Mouse (Mus musculus) granulocyte monocyte progenitor cell, adult 5-6 weeks (primary cell): ENCODE results near the gene Id3. TPM values are rescaled to one million over a fixed set of nuclear protein-coding genes. Genes with fewer than 3 reads are reported as not detected.

Experiments
- ATAC-seq: replicated peaks from 2 replicates; pipeline ENCODE4 v1.8.0; 2016; ENCODE audit warnings: mild to moderate bottlenecking, moderate TSS enrichment, inconsistent platforms; ENCODE audit not compliant: poor library complexity, severe bottlenecking
- total RNA-seq, 2 experiments: library from RNA; stranded (forward) in 1 of 2; stranded (reverse) in 1 of 2; fragments of 200-712, 200-1000 nt in 1 of 2; fragments of >200 nt in 1 of 2; fragmentation: Nextera tagmentation in 1 of 2; gene quantifications; 2 replicates each; pipeline ENCODE4 v1.2.3; 2014 to 2017

Gene Id3
- total RNA-seq, 2 experiments from 2014 or later = not detected

DNA sequence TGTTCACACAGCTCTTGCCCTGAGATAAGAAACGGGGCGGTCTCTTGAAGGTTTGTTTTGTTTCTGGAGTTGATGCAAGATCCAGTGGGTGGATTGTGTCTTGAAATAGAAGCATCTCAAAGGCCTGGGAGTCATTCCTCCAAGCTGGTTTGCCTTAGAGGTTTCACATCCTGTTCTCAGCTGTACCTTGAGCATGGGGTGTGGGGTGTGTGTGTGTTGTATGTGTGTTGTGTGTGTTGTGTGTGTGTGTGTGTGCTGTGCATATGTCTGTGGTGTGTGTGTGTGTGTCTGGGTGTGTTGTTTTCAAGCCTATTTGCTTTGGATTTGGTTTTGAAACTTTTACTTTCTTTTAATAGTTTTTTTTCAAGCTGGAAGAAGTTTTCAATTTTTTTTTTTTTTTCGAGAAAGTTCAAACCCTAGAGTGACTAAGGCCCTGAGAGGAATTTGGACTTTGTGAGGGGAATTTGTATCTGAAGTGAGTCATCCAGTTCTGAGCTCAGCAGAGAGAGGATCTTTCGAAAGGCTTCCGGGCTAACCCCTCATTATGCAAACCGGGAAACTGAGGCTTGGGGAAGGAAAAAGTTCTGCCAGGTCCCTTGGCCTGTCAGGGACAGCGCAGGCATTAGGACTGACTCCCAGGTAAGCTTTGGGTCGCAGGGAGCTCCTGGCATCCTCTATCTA is 20.0 kb upstream of the Id3 start:
- peak; percentile 70 for ATAC-seq

DNA sequence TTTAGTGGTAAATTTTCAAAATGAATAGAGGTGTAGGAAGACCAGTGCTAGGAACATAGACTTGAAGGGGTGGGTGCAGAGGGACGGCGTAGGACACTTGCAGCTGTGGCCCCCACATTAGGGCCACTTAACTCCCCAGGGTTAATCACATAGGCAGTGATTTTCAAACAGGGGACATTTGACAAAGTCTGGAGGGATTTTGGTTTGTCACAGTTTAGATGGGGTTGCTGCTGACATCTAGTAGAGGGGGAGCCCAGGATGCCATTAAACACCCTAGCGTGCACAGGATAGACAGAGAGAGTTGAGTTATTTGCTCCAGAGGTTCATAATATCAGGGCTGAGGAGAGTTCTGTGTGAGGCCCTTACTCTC is 19.5 kb upstream of the Id3 start:
- no peak for ATAC-seq

DNA sequence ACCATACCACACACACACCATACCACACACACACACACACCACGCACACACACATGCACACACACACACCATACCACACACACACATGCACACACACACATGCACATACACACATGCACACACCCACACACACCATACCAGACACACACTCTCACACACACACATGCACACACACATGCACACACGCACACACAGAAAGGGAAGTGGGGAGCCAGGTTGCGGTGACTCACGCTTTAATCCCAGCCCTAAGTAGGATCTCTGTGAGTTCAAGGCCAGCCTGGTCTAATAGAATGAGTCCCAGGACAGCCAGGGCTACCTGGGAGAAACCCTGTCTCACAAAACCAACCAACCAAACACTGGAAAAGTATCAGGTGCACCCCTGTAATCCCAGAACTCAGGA is 18.7 kb upstream of the Id3 start:
- no peak for ATAC-seq

DNA sequence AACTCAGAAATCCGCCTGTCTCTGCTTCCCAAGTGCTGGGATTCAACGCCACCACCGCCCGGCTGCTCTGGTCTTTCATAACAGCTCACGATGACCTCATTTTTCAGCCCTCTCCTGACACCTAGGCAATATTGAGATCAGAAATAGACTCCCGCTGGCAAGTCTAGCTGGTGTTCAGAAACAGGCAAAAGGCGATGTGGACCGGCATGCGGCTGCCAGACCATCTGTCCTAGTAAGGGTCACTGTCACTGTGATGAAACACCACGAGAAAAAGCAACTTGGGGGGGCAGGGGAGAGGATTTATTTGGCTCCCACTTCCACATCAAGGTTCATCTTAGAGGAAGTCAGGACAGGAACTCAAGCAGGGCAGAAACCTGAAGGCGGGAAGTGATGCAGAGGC is 17.8 kb upstream of the Id3 start:
- ATAC-seq = no peak; the same call in 1 of the 2 replicates

DNA sequence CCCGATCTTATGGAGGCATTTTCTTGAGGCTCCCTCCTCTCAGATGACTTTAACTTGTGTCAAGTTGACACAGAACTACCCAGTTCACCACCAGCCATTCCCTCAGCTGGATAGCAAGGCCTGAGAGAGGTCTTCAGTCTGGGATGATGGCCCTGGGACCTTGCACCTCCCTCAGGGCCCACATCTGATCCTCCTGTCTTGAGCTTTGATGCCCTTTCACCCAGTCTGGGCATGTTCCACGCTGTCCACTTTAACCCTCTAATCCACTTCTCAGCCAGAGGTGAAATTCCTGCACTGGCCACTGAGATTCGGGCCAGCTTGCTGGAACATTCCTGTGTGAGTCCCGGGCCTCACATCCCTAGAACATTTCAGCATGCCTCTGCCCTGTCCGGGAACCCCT is 17.3 kb upstream of the Id3 start:
- no peak for ATAC-seq

DNA sequence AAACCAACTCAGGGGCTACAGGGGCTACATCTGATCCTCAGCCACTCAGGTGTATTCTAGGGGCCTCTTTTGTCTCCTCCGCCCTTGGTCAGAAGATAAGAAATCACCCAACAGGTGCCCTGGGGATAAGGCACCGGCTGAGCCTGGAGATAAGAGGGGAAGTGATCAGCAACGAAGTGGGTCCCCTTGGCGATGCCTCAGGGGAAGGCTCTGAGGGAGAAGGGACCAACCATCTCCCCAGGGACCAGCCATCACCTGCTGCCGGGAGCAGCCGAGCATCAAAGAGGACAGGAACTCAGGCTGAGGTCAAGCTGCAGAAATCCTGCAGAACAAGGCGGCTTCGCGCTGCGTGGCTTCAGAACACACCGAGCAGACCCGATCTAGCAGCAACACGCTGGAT is 15.6 kb upstream of the Id3 start:
- ATAC-seq = no peak

DNA sequence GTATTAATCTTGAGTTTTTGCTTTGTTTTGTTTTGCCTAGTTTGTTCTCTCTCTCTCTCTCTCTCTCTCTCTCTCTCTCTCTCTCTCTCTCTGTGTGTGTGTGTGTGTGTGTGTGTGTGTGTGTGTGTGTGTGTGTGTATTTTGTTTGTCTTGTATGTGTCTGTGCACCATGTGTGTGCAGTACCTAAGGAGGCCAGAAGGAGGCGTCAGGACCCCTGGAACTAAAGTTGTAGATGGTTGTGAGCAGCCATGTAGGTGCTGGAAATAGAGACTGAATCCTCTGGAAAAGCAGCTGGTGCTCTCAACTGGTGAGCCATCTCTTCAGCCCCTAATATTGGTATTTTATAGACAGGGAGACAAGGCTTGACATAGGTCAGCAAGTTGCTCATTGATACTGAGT is 13.5 kb upstream of the Id3 start:
- ATAC-seq = no peak

DNA sequence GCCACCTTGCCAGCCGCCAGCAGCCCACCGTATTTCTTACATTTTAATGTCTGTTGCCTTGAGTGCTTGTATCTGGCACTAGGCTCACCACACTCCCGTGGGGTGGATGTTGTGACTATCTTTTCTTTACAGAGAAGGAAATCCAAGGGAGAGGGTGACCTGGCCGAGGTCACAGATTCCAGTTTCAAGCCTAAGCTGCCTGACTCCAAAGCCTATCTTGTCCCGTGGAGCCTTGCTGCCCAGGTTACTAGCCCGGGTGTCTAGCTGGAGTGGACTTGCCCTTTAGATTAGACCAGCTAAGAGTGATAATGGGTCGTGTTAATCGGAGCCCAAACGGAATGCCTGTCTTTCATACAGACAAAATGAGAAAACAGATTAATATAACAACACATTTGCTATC is 9.5 kb upstream of the Id3 start:
- no peak for ATAC-seq

DNA sequence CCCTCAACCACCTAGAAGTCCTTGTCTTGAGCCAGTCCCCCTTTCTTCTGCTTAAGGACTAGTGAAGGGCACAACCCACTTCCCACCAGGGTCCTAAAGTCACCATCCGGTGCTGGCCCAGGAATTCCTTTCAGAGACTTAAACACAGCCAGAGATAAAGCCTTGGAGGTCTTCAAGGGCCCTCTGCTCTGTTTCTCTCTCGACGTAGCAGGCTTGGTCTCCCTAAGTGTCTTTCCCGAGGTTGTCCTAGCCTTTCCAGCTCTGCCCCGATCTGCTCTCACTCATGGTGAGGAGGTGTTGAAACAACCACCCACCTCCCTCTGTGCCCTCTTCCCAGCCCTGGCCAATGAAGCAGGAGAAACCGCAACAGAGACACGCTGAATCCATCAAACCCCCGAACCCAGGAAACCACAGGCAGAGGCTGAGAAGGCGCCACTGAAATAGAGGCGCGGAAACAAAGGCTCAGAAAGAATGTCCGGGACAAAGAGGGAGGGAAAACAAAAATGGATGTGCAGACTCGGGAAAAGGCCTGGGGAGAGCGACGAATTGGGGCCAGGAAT is 8.8 kb upstream of the Id3 start:
- no peak; the same call in 1 of the 2 replicates for ATAC-seq

DNA sequence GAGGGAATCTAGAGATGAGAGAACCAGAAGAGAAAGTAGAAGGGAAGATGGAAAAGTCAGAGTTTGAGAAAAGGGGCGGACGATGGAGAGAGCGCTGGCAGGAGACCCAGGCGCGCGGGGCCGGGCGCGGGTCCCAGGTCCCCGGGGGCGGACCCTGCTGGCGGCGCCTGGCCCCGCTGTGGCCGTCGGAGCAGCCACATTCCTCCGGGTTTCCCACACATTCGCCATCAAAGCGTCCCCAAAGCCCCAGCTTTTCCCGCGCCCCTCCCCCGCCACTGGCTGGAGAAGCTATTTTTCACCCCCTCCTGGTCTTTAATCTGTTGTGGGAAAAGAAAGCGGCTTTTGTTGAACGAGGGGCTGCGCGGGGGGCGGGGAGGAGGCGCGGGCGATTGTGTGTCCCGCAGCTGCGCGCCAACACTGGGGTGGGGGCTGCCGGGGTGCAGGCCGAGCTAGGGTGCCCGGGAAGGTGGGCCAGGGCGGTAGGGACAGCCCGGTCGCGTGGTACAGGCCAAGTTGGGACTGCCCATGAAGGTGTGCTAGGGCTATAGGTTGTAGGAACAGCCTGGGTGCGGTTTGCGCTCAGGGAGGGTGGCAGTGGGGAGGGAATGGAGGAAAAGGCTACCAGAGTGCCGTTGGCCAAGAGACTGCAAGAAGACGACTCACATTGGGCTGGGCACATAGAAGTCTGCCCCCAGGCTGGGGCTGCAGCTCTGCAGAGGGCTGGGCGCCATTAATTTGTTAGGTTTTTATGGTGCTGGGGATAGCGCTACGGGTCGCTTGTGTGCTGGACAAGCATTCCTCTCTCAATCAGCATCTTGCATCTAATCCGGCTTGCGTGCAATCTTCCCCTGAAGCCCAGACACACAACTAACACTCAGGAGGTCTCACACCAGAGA is 8.1 kb upstream of the Id3 start:
- no peak for ATAC-seq

DNA sequence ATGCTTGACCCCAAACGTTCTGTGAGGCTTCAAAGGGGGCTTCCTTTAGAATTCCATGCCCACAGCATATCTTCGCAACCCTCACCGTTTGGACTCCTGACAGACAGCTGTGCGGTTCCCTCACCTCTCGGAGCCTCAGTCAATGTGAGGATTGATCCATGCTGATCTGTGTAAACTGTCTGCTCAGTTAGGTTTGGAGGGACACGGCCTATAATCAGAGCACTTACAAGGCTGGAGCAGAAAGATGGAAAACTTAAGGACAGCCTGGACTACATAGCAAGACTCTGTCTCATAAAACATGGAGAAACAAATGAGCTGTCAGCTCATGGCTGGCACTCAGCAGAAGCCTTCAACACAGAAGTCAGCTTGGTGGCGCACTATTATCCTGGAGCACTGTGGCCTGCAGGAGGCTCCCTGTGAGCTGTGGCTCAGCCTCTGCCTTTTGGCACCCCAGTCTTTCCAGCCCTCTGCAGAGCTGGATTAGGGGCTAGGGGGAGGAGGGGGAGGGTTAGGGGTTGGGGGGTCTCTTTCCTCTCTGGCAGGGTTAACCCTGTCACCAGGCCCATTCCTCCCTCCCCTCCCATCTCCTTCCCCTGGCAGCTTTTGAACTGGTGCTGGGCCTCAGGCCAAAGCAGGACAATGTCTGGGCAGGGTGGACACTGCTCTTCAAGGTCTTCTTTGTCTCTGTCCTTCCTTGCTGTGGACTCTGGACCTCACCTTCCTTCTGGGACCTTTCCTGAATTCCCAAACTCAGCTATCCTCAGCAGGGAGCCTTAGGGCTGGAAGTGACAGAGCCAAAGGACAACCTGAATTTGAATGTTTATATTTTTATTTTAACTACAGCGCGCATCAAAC is 7.2 kb upstream of the Id3 start:
- no peak for ATAC-seq

DNA sequence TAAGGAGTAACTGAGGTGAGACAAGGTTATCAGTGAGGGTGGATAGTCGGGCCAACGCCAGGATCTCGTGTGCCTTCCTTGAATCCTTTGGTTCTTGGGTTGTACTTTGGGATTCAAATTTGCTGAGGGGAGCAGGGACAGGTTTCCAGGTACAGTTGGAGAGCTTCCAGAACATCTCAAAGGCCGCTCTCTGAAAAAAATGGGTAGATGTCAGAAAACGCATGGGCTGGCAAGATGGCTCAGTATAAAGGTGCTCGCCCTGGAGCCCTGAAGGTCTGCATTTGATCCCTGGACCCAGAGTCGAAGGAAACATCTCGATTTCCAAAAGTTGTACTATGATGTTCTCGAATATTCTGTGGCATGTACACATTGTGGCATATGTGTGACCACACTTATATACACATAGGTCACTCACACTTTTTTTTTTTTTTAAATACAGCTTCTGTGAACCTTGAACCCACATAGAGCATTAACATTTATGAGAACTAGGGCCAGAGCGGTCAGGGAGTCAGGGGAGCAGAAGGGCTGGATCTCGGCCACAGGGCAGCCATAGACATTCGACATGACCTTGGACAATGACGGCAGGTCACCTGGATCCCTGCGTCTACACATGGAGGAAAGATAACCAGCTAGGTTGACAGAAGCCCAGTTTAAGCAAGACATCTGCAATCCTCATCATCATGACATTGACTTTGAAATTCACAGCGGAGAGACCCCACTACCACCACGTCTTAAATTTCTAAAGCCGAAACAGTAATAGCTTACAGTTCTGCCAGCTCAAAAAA is 3.8 kb upstream of the Id3 start:
- no peak for ATAC-seq

DNA sequence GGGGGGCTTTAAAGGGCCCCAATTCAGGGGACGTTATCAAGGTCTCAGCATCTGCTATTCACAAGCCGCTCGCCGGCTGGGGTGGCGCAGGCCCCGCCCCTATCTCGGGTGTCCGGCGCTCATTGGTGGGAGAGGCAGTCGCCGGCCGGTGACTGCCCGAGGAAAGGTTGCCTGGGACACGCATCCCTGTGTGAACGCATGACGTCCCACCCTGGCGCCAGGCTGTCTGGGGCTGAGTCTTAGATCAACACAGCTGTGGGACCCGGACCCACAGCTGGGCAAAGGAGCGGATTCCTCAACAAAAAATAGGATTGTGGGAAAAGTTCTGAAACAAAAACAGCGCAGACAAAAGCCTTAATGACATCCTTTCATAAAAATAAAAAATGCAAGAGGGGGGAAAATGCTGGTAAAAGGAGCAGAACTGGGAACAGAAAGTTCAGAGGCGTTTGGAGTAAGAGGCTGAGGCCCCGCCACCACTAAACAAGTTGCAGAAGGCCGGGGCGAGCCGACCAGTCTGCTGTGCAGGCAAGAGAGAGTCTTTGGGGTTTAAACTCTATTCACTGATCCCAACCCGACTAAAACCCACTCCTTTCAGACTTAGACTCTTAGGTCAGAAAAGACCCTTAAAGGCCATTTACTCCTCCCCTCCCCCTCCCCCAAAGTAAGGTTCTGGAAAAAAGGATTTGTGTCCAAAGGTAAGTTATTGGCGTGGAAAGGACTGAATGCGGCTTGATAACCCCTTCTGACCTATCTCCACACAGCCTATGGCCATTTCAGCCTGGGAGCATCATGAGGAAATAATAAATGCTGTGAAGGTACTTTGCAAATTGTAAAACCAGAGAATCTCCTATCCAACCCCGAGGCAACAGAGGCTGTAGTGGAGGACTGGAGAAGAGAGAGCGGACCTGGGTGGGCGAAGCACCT is 2.7 kb upstream of the Id3 start:
- ATAC-seq = peak; percentile 83

DNA sequence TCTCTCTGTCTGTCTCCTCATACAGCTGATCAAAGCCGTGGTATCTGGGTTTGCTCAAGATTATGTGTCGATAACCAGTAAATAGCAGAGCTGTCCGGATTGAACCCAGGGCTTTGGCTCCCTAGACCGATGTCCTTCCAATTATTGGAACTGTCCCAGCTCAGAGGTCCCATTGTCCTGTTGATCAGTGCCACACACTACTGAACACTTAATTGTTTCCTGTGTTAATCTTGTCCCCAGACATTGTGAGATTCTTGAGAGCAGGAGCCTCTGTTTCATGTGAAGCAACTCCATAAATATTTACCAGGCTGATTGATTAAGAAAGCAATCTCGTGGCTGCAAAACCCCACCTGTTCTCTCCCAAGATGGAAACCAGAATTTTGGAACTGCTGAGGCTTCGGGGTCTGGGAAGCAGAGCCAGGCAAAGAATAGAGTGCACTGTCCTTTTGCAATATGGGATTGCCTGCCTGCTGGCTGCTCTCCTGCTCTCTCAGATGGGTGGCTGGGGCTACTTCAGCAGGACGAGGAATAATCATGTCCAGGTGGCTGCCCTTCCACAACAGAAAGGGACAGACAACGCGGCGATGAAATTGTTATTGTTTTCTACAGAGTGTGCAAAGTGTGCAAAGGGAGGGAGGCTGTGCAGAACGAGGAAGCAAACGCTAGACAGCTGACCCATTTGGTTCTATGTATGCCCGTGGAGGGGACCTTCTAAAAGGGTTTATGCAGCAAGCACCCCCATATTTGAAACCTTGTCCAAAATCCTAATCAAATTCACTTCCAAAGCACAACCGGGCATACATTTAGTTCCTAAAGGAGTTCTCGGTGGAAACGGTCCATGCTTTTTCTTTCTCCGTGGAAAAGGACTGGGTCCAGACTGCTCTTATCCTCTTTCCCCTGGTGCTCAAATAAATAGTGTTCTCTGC is 767 bp upstream of the Id3 start:
- no peak for ATAC-seq

DNA sequence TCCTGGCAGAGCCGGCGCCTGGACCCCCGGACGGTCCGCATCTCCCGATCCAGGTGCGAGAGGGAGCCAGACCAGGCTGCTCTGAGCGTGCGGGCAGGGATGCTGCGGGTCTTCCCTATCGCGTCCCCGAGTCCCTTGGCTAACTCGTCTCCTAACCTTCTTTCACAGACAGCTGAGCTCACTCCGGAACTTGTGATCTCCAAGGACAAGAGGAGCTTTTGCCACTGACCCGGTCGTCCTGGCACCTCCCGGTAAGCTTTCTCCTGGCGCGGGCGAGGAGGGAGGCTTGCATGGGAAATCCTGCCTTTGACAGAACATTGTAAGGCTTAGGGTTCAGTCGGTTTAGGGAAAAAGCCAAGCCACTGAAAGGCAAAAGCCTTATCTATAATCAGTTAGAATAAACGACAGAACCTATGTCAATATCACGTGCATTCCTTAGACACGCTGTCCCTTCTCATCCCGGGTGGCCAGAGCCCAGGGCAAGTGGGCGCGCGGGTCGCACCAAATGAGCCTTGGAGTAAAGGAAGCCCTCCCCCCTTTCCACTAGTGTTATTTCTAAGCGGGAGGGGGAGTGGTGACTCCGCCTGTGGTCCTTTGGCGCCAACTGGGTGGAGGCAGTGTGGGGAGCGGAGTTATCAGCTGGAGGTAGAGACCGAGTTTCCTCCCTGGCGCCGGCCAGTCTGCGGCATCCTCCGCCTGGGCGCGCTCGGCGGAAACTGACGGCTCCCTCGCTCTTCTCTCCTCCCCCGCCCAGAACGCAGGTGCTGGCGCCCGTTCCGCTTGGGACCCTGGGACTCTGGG is 1.0 kb downstream of the Id3 start:
- no peak for ATAC-seq

DNA sequence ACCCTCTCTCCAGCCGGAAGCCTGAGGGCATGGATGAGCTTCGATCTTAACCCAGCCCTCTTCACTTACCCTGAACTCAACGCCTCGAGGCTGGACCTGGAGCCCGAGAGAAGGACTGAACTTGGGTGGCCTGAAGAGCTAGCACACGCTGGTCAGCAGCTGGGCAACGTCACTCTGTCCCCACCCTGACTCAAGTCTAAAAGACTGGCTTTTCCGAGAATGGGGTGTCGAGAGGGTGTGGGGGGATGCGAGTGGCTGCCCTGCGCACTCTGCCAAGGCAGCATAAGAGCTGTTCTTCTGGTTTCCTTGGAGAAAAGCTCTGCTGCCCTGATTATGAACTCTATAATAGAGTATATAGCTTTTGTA is 1.6 kb downstream of the Id3 start:
- ATAC-seq = no peak

DNA sequence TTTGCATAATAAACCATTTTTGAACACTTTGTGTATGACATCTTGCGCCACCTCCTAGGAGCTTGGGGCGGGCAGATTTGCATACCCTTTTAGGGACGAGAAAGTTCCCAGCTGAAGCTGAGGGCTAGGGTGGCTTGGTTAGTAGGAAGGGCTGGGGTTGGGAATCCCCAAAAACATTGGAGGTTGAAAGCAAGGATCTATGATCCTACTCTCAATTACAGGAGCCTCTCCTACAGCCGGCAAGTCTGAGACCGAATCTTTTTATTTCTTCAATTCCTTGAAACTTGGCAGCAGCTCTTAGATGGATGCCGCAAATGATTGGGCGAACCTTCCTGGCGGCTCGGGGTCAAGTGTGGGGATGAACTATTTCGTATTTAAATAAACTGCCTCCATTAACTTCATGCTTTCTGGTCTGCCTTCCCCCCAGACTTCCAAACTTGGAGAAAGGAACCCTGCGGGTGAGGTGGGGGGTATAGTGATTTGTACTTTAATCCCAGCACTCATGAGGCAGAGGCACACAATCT is 2.1 kb downstream of the Id3 start:
- no peak for ATAC-seq
